Mouse (Mus musculus): ENCODE data around the gene Plcl1.

The Plcl1 gene

DNA sequence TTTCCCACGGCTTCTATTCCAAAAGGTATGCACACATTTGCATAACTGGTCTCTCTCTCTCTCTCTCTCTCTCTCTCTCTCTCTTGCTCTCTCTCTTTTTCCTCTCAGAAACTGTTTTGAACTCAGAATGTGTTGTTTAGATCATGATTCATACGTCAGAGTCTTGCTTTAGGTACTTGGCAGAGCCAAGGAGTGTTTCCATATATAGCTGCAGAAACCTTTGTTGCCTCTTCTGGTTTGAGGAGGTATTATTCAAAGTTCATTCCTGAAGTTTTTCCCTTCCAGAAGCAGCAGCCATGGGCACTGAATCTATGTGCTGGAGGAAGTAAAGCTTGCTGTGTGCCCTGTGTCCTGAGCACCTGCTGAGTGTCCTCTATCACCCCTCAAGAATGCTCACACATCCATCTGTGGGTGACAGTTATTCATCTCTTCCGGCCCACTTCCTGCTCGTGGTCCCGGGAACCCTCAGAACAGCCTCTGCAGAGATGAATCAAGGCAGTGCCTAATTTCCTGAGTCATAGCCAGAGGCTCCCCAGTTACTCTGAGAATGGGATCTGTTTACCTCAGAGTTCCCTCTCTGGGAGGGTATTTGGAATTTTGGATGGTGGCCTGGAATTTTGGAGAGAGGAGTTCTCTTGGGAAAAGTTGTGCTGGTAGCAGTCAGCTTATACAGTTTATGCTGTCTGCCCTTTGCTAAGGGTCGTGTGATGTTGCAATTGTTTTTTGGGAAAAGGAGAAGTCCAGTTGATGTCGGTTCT lies 123.0 kb downstream of the Plcl1 start:
- peak; percentile 42 to 55 for DNase-seq

DNA sequence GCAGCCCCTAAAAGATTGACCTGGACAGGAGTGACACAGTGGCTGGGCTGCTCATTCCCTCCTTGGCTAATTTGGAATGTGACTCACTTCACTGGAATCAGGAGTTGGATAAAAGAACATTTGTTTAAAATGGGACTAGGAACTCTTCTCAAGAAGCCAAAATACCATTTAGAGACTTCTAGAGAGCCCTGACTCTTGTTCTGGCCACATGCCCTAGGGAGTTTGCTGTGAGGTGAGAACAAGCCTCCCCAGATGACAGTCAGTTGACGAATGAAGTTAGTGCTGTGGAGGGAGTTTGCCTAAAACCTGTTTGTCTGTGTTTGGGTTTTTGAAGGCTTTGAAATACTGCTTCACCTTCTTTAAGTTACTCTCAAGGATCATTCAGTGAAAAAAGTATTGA lies 128.1 kb downstream of the Plcl1 start:
- no peak for DNase-seq

DNA sequence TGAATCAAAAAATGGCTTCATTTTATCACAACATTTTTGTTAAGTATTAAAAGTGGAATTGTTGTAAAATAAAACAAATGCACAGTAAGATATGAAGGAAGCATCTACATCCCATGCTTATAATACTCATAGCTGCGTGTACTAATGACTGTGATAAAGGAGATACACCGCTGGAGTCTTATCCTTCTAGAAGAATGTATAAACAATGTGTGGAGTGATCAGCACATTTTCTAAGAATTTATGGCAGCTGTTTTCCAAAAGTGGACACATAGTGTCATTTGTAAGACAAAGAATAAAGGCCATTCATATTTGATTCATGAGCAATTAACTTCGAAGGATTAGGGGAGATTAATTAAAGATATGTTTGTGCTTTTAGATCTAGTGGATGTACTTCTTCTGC lies 148.7 kb downstream of the Plcl1 start:
- no peak for DNase-seq

DNA sequence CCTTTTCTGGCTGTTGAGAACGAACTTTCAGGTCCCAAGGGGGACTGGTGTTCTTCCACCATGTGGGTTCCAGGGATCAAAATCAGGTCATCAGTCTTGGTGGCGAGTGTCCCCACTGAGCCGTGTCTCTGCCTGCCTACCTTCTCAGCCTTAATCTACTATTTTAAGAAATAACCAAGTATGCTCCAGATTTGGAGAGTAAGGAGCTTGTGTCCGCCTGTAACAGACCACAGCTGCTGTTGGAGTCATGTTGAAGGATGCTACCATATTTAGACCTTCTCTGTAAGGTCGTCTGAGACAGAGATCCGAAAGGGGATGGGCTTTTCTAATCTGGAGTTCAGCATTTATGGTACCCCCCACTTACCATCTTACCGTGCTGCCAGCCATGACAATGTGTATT lies 152.2 kb downstream of the Plcl1 start:
- no peak for DNase-seq

DNA sequence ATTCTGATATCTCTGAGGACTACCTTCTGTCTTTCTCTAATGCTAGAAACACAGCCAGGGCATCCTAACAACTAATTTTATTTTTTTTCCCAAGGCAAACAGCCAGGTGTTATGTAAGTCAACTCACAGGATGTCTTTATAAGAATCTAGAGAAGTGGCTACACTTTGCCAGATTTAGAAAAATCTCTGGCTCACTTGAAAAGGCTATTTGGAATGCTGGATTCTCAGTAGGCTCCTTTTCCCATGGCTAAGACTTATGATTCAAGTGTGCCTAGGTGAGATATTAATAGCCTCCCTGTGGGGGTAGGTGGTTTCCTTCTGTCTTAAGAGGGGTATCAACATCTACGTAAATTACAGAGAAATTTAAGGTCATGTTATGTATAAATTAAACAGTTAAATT lies 152.7 kb downstream of the Plcl1 start:
- no peak for DNase-seq

DNA sequence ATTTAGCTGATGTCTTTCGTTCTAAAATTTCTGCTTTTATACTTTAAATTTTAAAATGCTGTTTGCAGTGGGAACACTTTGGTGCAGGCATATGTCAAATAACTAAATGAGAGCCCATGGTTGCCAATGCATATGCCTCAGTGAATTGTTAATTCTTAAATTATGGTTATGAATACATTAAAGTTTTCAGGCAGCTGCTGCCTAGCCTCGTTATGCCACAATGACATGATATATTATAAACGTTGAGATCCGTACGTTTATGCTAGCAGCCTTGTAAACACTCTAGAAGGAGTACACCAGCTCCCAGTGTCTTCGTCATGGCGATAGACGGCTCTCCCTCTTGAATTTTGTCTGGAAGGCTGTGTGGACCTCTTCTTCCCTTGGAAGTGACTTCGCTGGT lies 154.3 kb downstream of the Plcl1 start:
- DNase-seq = no peak

DNA sequence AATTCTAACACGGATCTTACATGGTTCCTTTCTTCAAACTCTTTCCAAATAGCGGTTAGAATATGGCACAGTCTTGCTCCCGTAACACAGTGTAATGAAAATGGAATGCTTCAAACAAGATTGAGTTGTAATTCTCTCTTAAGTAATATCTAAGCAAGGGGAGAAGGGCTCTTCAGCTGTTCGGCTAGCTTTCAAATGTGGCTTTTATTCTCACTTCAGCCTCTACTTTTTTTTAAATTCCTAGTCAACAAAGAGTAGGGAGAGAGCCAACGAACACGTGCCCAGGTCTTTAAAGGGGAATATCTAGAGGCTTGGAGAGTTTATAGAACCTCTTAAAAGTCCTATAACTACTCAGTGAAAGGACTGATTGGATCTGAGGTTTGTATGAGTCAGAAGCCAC lies 160.2 kb downstream of the Plcl1 start:
- DNase-seq = no peak

DNA sequence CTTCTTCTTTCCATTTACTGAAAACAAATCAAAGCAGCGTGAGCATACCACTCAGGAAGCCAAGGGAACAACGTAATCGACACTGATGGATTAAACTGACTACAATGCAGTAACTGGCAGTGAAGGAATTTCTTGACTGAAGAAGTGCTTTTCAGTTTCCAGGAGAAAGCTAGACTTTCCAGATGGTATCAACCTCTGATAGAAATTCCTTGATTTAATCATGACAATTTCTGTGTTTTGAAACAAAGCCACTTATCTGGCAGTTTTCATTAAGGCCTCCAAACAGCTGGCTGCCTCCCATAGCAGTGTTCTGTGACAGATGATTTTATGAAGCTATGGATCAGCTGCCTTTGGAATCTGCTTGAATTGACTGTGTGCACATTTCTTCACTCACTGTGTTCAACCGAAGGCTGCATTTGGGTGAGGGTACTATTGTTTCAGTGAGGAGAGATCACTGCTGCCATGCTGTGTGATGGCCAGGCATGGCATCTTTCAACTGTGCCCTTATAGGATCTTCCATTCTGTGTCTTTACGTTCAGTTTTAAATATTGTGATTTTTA lies 162.2 kb downstream of the Plcl1 start:
- no peak for DNase-seq

DNA sequence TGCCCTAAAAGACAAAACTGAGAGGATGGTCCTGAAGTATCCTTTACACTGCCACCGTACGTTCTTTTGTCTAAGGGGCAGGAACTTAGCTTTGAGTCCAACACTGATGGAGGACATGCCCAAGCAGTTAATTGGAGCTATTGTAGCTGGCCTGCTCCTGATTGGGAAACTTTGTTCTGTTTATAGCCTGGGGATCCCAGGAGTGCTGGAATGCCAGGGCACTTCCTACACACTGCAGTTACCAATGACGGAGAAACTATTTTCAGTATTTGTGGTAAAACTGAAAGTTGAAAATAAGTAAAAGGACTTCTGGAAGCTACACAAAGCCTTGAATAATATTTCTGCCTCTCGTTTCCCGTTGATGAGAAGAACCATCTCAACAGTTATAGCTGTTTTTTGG lies 164.5 kb downstream of the Plcl1 start:
- no peak for DNase-seq

DNA sequence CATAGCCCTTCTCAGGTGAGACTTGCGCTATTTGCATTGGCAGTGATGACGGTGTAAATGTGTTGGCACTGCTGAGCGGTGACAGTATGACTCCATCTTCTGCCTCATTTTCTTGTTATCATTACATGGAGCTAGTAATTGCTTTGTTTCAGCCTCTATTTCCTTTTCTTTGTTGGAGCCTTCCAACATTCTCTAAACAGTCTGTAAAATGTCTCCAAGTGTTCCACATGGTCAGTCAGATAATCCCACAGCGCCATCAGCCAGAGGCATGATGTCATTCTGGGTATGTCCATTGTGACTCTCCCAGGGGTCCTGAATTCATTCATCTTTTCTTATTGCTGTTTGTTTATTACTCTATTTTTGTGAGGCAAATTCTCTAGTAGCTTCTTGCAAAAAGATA lies 165.7 kb downstream of the Plcl1 start:
- DNase-seq = no peak

DNA sequence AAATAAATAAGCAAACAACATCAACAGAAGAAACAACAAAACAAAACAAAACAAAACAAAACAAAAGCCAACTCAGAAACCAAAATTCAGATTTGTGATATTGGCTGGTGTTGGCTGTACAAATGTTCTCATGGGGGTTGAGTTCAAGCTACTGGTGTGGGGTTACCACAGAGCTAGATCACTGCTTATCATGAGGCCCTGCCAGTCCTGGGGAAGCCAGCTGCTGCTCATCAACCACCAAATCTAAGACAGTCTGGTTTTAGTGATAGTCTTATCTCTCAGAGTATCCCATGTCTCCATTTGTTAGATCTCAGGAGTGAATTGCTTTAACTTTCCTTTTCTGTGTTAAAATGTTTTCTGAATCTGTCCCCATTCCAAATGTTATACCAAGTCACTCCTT lies 166.5 kb downstream of the Plcl1 start:
- no peak for DNase-seq

DNA sequence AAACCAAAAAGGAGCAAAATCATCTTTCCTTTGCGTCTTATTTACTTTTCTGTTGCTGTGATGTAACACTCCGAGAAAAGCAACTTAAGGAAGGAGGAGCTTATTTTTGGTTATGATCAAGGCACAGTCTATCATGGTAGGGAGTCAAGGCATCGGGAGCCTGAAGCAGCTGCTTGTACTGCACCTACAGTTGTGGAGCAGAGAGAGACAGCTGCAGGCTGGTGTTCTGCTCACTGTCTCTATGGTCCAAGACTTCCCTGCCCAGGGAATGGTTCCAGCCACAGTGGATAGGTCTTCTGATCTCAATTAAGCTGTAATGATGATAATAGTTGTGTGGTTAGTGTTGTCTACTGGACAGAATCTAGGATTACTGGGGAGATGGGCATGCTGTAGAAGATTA lies 166.9 kb downstream of the Plcl1 start:
- DNase-seq = no peak

DNA sequence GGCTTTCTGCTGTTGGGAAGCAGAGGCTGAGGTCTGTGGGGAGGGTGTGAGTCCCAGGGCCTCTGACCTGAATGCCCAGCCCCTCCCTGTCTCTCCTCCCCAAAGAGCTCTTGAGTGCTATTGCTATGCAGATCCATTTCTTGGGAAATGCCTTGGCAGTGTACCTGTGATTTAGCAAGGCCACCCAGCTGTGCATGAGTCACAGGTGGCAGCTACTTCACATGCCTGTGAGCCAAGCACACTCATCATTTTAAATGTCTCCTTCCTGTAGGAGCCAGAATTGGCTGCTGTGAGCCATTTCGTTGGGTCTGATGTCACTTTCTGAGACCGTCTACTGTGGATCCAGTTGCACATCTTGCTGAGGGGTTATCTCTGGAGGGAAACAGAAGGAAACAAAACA lies 170.2 kb downstream of the Plcl1 start:
- DNase-seq = no peak

DNA sequence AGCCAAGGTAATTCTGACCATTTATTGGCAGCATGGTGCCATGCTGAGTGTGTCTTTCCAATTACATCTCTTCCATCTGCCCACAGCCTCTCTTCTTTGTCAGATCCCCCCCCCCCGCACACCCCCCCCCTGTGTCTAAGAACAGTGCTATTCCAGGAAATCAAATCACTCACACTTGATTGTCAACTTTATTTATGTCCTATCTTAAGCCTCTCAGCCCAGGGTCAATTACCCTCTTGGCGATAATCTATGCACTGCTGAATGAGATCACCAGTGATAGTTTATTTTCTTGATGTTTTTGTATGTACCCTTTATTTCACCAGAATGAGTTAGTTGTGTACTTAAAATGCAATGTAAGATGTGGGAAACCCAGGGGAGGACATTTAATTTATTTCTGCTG lies 176.0 kb downstream of the Plcl1 start:
- no peak for DNase-seq

DNA sequence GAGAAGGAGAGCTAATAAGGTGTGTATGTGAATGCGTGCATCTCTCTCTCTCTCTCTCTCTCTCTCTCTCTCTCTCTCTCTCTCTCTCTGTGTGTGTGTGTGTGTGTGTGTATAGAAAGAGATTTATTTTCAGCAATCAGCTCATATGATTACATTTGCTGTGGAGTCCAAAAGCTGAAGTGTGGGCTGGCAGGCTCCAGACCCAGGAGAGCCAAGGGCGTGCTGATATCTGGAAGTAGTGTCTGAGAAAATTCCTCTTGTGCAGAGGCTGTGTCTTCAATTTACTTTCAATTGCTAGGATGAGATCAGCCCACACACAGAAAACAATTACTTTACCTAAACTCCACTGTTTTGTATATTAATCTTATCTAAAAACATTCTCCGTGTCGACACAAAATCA lies 179.7 kb downstream of the Plcl1 start:
- no peak for DNase-seq

DNA sequence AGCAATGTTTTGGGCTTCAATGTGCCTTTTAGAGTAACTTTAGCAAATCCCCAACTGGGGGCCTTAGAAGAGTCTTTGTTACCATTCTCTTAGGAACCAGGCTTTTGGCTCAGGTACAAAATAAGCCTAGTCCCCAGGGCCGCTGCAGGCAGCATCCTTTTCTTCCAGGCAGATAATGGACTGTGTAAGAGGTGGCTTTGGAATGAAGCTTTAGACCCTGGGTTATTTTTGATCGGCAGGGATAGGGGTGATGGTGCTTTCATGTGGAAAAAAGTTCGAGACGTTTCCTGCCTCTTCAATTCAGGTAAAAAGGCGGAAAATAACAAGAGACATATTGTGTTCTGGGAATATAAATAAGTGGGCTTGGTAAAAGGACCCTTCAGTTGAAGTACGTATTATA lies 182.4 kb downstream of the Plcl1 start:
- no peak for DNase-seq

DNA sequence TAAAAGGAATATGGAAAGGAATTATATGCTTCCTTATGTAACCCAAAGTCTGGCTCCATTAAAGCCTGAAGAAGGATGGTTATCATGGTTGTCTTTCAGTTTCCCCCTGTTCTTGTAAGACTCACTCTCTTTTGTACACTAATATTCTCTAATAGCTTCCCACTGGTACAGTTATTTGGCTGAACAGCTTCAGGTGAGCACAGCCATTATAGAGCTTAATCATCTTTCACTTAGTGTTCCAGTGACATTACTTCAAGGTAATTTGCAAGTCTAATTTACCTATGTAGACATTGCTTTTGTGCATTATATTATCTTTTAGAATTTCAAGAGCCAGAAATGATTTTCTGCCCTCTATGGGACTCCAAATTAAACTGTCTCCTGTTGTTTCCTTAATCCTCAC lies 184.3 kb downstream of the Plcl1 start:
- DNase-seq = no peak

DNA sequence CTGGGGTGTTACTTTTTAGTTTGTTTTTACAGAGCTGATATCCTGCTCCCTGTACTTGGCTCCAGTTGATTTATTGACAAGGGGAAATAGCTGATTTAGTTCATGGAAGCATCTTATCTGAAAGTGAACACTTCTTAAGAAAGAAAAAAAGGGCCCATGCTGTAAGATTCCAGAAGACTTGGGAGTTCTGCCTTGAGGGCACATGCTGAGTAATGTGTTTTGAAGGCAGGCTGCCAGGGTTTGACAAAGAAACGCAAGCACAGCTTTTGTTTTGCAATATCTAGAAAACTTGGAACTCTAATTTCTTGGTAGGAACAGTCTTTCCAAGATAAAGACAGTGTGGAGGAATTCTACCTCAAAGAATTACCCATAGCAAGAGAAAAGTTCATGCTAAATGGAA lies 194.8 kb downstream of the Plcl1 start:
- DNase-seq = no peak

DNA sequence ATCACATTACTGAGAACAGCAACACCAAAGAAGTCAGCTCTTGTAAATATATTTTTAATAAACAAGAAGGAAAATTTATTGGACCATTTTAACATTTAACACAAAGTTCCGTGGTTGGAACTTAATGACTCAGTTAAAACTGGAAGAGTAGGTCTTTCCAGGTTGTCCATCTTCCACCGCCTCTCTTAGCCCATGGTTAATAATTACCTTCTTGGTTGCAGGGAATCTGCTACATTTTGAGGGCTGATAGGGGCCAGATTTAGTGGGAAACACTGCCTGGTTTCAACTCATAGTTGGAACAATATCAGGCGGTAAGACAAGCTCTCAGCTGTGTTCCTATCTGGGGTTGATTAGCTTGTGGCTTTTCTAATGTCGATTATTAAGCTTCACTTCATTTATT lies 198.9 kb downstream of the Plcl1 start:
- no peak for DNase-seq

DNA sequence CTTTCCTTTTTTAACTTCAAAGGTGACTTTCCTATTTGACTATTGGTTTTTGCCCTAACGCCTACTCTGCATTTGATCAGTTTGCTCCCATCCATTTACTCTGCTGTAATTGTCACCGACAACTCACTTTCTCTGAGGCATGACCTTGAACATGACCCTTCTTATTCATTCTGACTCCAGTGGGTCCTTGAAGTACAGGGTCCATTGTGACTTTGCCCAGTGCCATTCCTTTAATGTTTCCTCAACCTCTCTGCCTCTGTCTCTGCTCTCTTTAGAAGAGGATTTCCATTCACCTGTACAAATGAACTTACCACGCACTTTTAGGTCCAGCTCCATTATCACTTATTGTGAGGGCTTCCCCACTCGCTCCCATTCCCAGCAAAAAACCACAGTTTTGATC lies 199.7 kb downstream of the Plcl1 start:
- no peak for DNase-seq

DNA sequence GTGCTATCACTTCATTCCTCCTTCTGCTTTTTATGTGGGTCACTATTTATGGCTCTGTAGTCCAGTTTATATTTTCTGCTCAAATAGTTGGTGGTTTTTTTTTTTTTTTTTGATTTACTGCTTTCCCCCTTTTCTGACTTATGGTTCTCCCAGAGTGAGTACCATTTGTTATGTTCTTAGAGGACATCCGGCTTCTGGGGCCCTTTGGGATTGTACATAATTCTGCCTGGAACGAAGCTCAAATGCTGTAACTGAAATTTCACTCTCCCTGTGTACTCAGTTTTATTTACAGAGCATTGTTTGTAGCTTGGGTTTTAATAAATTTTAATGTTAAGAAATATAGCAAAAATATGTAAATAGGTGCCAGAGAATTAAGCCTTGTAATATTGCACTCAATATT lies 200.2 kb downstream of the Plcl1 start:
- DNase-seq = no peak

DNA sequence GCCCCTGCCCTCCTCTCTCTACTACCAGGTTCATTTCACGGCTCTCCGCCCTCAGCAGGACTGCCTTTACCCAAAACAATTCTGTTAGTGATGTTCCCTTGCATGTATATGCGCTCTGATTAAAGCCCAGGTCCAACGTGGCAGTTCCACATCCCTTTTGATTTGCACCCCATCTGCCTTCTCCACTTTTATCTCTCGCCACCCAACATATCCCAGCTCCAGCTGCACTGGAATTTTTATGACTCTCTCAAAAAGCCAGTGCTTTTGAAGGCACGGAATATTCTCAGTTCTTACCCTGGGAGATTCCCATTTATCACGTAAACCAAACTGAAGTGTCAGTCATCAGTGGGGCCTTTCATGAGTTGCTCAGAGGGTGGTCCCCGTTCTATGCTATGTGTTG lies 200.7 kb downstream of the Plcl1 start:
- DNase-seq = no peak

DNA sequence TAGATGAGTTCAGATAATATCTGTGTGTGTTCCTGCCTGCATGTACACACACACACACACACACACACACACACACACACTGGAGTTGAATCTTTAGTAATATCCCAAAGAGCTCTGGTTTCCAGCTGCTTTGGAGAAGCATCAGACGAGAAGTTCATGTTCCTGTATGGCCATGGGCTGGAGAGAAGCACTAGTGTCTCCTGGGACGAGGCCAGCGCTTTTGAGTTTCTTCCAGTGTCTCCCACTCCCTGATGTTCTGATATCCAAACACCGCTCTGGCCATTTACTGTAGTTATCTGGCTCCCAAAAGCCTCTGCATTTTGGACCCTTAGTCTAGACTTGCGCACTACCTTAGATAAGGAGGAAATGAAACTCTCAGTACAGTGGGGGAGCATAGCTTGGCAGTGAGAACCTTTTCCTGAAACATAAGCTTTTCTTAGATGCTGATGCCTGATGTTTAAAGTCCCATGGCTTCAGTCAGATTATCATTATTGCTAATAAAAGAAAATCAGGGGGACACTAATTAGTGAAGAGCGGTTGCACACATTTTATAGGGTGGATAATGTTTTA lies 207.1 kb downstream of the Plcl1 start:
- DNase-seq = no peak

DNA sequence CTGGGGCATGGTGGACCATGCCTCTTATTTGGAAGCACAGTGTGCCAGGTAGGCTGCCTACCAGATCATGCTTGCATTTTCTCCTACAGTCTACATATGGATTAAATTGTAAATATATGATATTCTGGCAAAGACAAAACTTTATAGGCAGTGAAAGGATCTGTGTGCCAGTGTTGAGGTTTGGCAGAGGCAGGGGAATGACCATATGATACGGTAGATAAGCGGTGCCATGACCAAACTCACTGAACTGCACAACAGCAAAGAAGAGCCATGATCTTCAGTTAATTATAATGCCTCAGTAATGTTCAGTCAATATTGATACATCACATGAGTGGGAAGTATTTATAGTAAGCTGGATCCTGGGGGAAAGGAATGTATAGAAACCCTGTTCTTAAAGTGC lies 212.1 kb downstream of the Plcl1 start:
- no peak for DNase-seq

Measured in thymus, postnatal 36 days (tissue).